Mouse (Mus musculus) urinary bladder, adult 2 months (tissue): ENCODE measurements around the gene Spata4. TPM values are rescaled to one million over a fixed set of nuclear protein-coding genes. Genes with fewer than 3 reads are reported as not detected.
"Not testable (repeated sequence)": the region's sequence is repeated elsewhere in the genome, so short reads cannot be mapped to it uniquely, and the experiment has no call there.

Experiments
- DNase-seq: peaks from one replicate; pipeline ENCODE4 v3.0.0; 2022; ENCODE audit warnings: low spot score
- polyA plus RNA-seq: library from polyadenylated mRNA; depleted of rRNA; stranded (reverse); fragments of >200 nt; gene quantifications from 2 replicates; pipeline ENCODE4 v1.2.3, GENCODE M21; 2012; rRNA removed

Spata4 gene
- not detected in 2 replicates for polyA plus RNA-seq

- DNase-seq: no peak
Measured at GRCm38 (mm10) chr8:54600671-54601251, at the start of gene Spata4. TSS of gene Spata4 (plus strand) at chr8:54600781.

- DNase-seq: no peak
Measured at GRCm38 (mm10) chr8:54554921-54555320, 45.7 kb upstream of the Spata4 start.

DNA sequence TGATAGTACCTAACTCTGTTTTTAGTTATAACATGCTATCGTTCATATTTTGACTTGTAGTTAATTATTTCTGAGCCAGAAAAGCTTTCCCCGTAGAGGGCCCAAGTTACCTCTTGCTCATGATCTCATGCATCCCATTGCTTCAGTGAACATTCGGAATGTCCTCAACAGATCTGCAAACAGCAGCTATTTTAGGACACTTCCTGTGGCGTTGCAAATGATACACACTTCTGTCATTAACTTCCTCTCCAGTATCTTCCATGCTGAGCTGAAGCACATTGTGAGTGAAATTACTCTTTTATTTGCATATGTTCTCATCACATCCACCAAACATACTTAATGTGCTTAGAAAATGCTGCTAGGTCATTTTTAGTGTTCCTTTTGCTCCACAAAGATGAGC, 38.4 kb upstream of the Spata4 start:
- no peak for DNase-seq

DNA sequence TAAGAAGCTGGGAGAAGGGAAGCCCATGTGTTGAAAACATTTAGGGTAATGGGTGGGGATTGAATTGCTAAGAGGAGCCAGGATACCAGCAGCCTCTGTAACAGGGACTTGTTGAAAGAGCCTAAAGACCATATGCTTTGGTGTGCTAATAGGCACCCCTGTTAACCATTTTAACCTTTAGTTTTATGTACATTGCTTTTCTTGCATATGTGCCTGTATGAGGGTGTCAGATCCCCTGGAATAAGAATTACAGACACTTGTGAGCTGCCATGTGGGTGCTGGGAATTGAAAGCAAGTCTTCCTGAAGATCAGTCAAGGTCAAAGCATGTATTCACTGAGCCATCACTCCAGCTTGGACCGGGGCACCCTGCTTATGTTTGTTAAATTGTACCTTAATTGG, 35.4 kb upstream of the Spata4 start:
- no peak for DNase-seq

GRCm38 (mm10) chr8:54565603-54566260, 34.8 kb upstream of the Spata4 start:
- no peak for DNase-seq

GRCm38 (mm10) chr8:54567168-54567567, 33.4 kb upstream of the Spata4 start:
- DNase-seq: no peak

GRCm38 (mm10) chr8:54570618-54571609, 29.7 kb upstream of the Spata4 start:
- DNase-seq: no peak

GRCm38 (mm10) chr8:54581436-54581835, 19.1 kb upstream of the Spata4 start:
- DNase-seq: no peak

DNA sequence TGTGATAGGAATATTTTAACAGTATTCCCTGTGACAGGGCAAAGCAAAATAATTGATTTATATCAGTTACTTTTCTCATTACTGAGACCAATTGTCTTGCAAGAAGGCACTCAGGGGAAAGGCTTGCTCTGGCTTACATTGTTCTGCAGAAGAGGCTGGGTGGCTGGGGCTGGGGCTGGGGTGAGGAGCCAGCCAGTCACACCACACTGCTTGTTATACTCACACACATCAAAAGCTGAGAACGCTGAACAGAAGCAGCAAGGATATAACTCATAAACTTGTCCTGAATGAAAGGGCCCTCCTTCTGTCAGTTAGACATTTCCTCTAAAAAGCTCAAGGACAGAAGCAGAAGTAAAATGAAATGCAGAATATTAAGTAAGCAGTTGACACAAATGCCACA, 17.7 kb upstream of the Spata4 start:
- no peak for DNase-seq

DNA sequence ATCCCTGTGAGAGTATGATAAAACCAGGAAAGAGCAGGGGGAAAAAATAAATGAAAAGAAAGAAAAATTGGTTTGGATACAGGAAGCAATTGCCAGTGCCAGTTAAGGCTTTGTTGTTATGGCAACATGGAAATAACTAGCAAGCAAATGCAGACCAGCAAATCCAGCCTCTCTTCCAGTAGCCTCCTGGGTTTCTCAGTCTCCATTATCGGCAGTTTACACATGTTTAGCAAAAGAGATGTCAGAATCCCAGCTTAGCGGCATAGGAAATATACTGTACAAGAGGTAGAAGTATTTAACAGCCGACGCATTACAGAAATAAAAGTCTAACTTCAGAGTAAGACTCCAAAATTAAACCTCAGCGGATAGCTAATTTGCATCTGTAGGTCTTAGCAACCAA, 5.9 kb upstream of the Spata4 start:
- no peak for DNase-seq

DNA sequence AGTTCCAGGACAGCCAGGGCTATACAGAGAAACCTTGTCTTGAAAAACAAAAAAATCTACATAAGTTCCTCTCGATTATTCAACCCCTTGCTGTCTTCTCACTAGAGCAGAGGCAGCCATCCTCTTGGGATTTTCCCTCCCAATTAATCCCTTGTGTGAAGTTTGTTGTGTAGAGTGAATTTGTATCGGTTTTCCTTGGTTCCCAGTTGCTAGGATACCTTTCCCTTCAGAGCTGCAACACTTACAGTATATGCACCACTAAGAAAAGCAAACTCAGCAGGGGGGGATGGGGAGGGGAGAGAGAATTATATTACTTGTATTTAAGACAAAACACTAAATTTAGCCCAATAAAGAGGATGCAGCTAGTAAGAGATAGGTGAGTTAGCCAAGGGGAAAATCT, 4.5 kb upstream of the Spata4 start:
- no peak for DNase-seq

GRCm38 (mm10) chr8:54596940-54597339, 3.6 kb upstream of the Spata4 start:
- no peak for DNase-seq

GRCm38 (mm10) chr8:54597386-54597785, 3.2 kb upstream of the Spata4 start:
- no peak for DNase-seq

GRCm38 (mm10) chr8:54603440-54603839, 2.9 kb downstream of the Spata4 start:
- DNase-seq: no peak

GRCm38 (mm10) chr8:54609336-54609735, 8.8 kb downstream of the Spata4 start:
- no peak for DNase-seq

DNA sequence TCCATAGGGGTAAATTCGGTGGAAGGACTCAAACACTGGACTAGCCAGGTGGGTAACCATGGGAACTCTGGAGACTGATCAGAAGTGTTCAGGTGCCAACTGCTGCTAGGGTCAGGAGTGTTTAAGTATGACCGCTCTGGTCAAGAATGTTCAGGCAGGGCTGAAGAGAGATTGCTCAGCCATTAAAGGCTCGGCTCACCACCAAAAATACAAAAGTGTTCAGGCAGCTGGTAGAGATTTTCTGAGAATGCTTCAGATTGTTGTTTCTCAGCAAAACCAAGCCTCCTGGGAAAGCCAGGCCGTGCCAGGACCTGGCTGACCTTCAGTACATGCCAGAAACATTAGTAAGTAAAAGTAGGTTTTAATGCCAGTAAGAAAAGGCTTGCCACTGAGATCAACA, 9.7 kb downstream of the Spata4 start:
- no peak for DNase-seq

DNA sequence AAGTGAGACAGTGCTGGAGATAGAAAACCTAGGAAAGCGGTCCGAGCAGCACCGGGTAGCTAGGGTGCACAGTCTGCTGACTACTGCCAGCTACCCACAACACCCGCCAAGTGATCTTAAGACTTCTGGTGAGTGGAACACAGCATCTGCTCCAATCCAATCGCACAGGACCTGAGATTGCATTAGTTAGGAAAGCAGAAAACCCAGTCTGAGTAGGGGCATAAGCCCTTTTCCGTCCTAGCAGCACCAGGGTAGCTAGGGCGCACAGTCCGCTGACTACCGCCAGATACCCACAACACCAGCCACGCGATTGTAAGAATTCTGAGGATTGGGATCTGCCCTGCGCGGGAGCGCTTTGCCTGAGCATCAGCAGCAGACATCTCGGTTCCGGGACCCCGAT, 16.1 kb downstream of the Spata4 start:
- not testable (repeated sequence) for DNase-seq

GRCm38 (mm10) chr8:54638634-54639033, 38.1 kb downstream of the Spata4 start:
- no peak for DNase-seq
